Mouse (Mus musculus) intestine, embryonic 15.5 days (tissue): ENCODE measurements around the gene Nsrp1. TPM values are rescaled to one million over a fixed set of nuclear protein-coding genes. Genes with fewer than 3 reads are reported as not detected.
A peak's percentile ranks its signal among the peaks of the same experiment; 100 is the strongest.
"Not testable (repeated sequence)": the region's sequence is repeated elsewhere in the genome, so short reads cannot be mapped to it uniquely, and the experiment has no call there.

Experiments
- ATAC-seq: fragments of 200-750 bp; cut with Nextera tagmentation; 2 replicates; pipeline ENCODE4 v1.8.0; 2017; ENCODE audit warnings: moderate TSS enrichment, moderate library complexity
- H3K27ac ChIP-seq: fragments of 300-500 bp; sonication (generic); 2 replicates; pipeline ENCODE4 v1.5.1; 2015; ENCODE audit warnings: mild to moderate bottlenecking, inconsistent platforms
- H3K27me3 ChIP-seq: fragments of 300-500 bp; sonication (generic); replicated peaks from 2 replicates; pipeline ENCODE4 v1.6.1; 2015; ENCODE audit warnings: inconsistent platforms
- H3K36me3 ChIP-seq: fragments of 300-500 bp; sonication (generic); 2 replicates; pipeline ENCODE4 v1.6.1; 2015; ENCODE audit warnings: inconsistent platforms
- H3K4me1 ChIP-seq: fragments of 300-500 bp; sonication (generic); replicated peaks from 2 replicates; pipeline ENCODE4 v1.6.1; 2015; ENCODE audit warnings: inconsistent platforms
- H3K4me2 ChIP-seq: fragments of 300-500 bp; sonication (generic); replicated peaks from 2 replicates; pipeline ENCODE4 v1.6.1; 2015; ENCODE audit warnings: mild to moderate bottlenecking, inconsistent platforms
- H3K4me3 ChIP-seq: fragments of 300-500 bp; sonication (generic); replicated peaks from 2 replicates; pipeline ENCODE4 v1.5.1; 2015; ENCODE audit warnings: inconsistent platforms
- H3K9ac ChIP-seq: fragments of 300-500 bp; sonication (generic); 2 replicates; pipeline ENCODE4 v1.6.1; 2015; ENCODE audit warnings: inconsistent platforms
- H3K9me3 ChIP-seq: fragments of 300-500 bp; sonication (generic); 2 replicates; pipeline ENCODE4 v1.6.1; 2016; ENCODE audit warnings: inconsistent platforms
- WGBS: fragments of 180-500 bp; shearing (Covaris S2); methylation state at CpG from one replicate; pipeline ENCODE4 v1.1.7; 2015; 5-methylcytosine and 5-hydroxymethylcytosine counted together
- polyA plus RNA-seq: library from polyadenylated mRNA; unstranded; fragments of >200 nt; fragmentation: Nextera tagmentation; extraction: Ambion mirVana; gene quantifications from 2 replicates; pipeline ENCODE4 v1.2.1, GENCODE M21; 2015

The Nsrp1 gene
- 46.3 and 60.7 TPM in 2 replicates for polyA plus RNA-seq

GRCm38 (mm10) chr11:77078273-77079134, at the start of gene Nsrp1:
Nsrp1 (minus strand) TSS chr11:77078435.
- Histone ChIP-seq H3K4me1 (0 out of 2 replicates have a peak, but pooled peaks cover 2% of the 10 kb centered on the region), H3K9ac (peak within 1 kb of the TSS; percentile 71), H3K27me3 (no peaks in the 10 kb centered on the region), H3K4me3 (peak within 1 kb of the TSS; percentile 80), H3K27ac (peak within 1 kb of the TSS; percentile 49), H3K9me3 (no peaks in the 10 kb centered on the region), H3K36me3 (no peaks in the 10 kb centered on the region; the same call in 1 of the 2 replicates), H3K4me2 (peak within 1 kb of the TSS; percentile 84)
- WGBS = 3% methylated on average over 48 of the region's 48 CpGs
- ATAC-seq = peak; percentile 99

GRCm38 (mm10) chr11:77111141-77111540, 32.9 kb upstream of the Nsrp1 start:
- Histone ChIP-seq H3K9ac (no peak overlapping the region), H3K27me3 (no peaks in the 10 kb centered on the region), H3K4me1 (no peaks in the 10 kb centered on the region), H3K36me3 (no peaks in the 10 kb centered on the region), H3K27ac (no peak overlapping the region), H3K4me3 (no peak overlapping the region), H3K4me2 (no peak overlapping the region), H3K9me3 (no peaks in the 10 kb centered on the region)
- 77% methylated on average over 6 of the region's 6 CpGs for WGBS
- no peak for ATAC-seq

GRCm38 (mm10) chr11:77108442-77108841, 30.2 kb upstream of the Nsrp1 start:
- Histone ChIP-seq H3K9ac (no peak overlapping the region), H3K27me3 (no peaks in the 10 kb centered on the region), H3K9me3 (no peaks in the 10 kb centered on the region), H3K4me1 (no peaks in the 10 kb centered on the region), H3K27ac (no peak overlapping the region), H3K4me3 (no peak overlapping the region), H3K4me2 (no peak overlapping the region), H3K36me3 (no peaks in the 10 kb centered on the region)
- 88% methylated on average over 6 of the region's 6 CpGs for WGBS
- no peak for ATAC-seq

- H3K36me3 ChIP-seq, H3K4me3 ChIP-seq, H3K9me3 ChIP-seq, ATAC-seq, H3K9ac ChIP-seq, H3K27me3 ChIP-seq, H3K4me1 ChIP-seq, H3K27ac ChIP-seq, H3K4me2 ChIP-seq: not testable (repeated sequence)
- WGBS = 84% methylated on average over 12 of the region's 12 CpGs
Observed at GRCm38 (mm10) chr11:77107872-77108271, 29.6 kb upstream of the Nsrp1 start.

GRCm38 (mm10) chr11:77106961-77107360, 28.7 kb upstream of the Nsrp1 start:
- no peaks in the 10 kb centered on the region for H3K27me3 ChIP-seq
- WGBS = 91% methylated on average over 6 of the region's 6 CpGs
- H3K27ac ChIP-seq = no peak overlapping the region
- H3K4me2 ChIP-seq = no peak overlapping the region
- H3K9me3 ChIP-seq = no peaks in the 10 kb centered on the region
- H3K4me1 ChIP-seq = no peaks in the 10 kb centered on the region
- H3K4me3 ChIP-seq = no peak overlapping the region
- H3K36me3 ChIP-seq = no peaks in the 10 kb centered on the region
- no peak for ATAC-seq
- no peak overlapping the region for H3K9ac ChIP-seq

- H3K27ac ChIP-seq = no peak overlapping the region
- 16% methylated on average over 10 of the region's 10 CpGs for WGBS
- no peak overlapping the region for H3K4me2 ChIP-seq
- ATAC-seq = peak; percentile 55
- no peaks in the 10 kb centered on the region for H3K27me3 ChIP-seq
- H3K9me3 ChIP-seq = no peaks in the 10 kb centered on the region
- H3K9ac ChIP-seq = no peak overlapping the region
- H3K4me3 ChIP-seq = no peak overlapping the region
- no peaks in the 10 kb centered on the region for H3K36me3 ChIP-seq
- H3K4me1 ChIP-seq = peaks cover 2% of the 10 kb centered on the region; the same call in 1 of the 2 replicates
Observed at GRCm38 (mm10) chr11:77100137-77100937, 22.1 kb upstream of the Nsrp1 start.

GRCm38 (mm10) chr11:77098332-77098972, 20.2 kb upstream of the Nsrp1 start:
- no peak overlapping the region for H3K27ac ChIP-seq
- no peaks in the 10 kb centered on the region for H3K36me3 ChIP-seq
- H3K9me3 ChIP-seq = no peaks in the 10 kb centered on the region
- H3K4me3 ChIP-seq = no peak overlapping the region
- no peaks in the 10 kb centered on the region for H3K27me3 ChIP-seq
- no peak overlapping the region for H3K9ac ChIP-seq
- 49% methylated on average over 19 of the region's 19 CpGs for WGBS
- peaks cover 6% of the 10 kb centered on the region; the same call in 1 of the 2 replicates for H3K4me1 ChIP-seq
- H3K4me2 ChIP-seq = no peak overlapping the region
- ATAC-seq = no peak

- Histone ChIP-seq H3K4me2 (no peak overlapping the region), H3K27me3 (no peaks in the 10 kb centered on the region), H3K4me1 (peaks cover 9% of the 10 kb centered on the region), H3K27ac (no peak overlapping the region), H3K9me3 (no peaks in the 10 kb centered on the region), H3K9ac (no peak overlapping the region), H3K36me3 (no peaks in the 10 kb centered on the region), H3K4me3 (no peak overlapping the region)
- ATAC-seq = no peak
- 63% methylated on average over 7 of the region's 7 CpGs for WGBS
Observed at GRCm38 (mm10) chr11:77096991-77097390, 18.8 kb upstream of the Nsrp1 start.

GRCm38 (mm10) chr11:77096581-77096980, 18.3 kb upstream of the Nsrp1 start:
- Histone ChIP-seq H3K4me1 (peaks cover 9% of the 10 kb centered on the region), H3K9me3 (no peaks in the 10 kb centered on the region), H3K4me2 (no peak overlapping the region), H3K27me3 (no peaks in the 10 kb centered on the region), H3K4me3 (no peak overlapping the region), H3K9ac (no peak overlapping the region), H3K27ac (no peak overlapping the region), H3K36me3 (no peaks in the 10 kb centered on the region)
- no peak for ATAC-seq
- 61% methylated on average over 3 of the region's 3 CpGs for WGBS

- no peaks in the 10 kb centered on the region for H3K36me3 ChIP-seq
- no peaks in the 10 kb centered on the region for H3K27me3 ChIP-seq
- H3K4me3 ChIP-seq = no peak overlapping the region
- H3K9me3 ChIP-seq = no peaks in the 10 kb centered on the region
- no peak overlapping the region for H3K27ac ChIP-seq
- no peak overlapping the region for H3K4me2 ChIP-seq
- H3K4me1 ChIP-seq = peaks cover 9% of the 10 kb centered on the region
- no peak overlapping the region for H3K9ac ChIP-seq
- 60% methylated on average over 10 of the region's 10 CpGs for WGBS
- ATAC-seq = no peak
Observed at GRCm38 (mm10) chr11:77095206-77095605, 17.0 kb upstream of the Nsrp1 start.

- 32% methylated on average over 8 of the region's 8 CpGs for WGBS
- ATAC-seq = no peak
- H3K4me3 ChIP-seq = no peak overlapping the region
- no peaks in the 10 kb centered on the region for H3K36me3 ChIP-seq
- peaks cover 9% of the 10 kb centered on the region for H3K4me1 ChIP-seq
- no peaks in the 10 kb centered on the region for H3K27me3 ChIP-seq
- H3K9me3 ChIP-seq = no peaks in the 10 kb centered on the region
- no peak overlapping the region for H3K27ac ChIP-seq
- H3K4me2 ChIP-seq = no peak overlapping the region
- 0 out of 2 replicates have a peak overlapping the region, but pooled peaks have one; percentile 2 for H3K9ac ChIP-seq
Observed at GRCm38 (mm10) chr11:77094136-77094535, 15.9 kb upstream of the Nsrp1 start.

- Histone ChIP-seq H3K4me2 (peak overlapping the region; percentile 56), H3K9ac (no peak overlapping the region), H3K27ac (no peak overlapping the region), H3K27me3 (no peaks in the 10 kb centered on the region), H3K4me1 (peaks cover 9% of the 10 kb centered on the region), H3K36me3 (no peaks in the 10 kb centered on the region), H3K4me3 (peak overlapping the region; percentile 22), H3K9me3 (no peaks in the 10 kb centered on the region)
- no peak for ATAC-seq
- WGBS = 3% methylated on average over 11 of the region's 11 CpGs
Observed at GRCm38 (mm10) chr11:77093208-77093607, 15.0 kb upstream of the Nsrp1 start.
